Mouse (Mus musculus): ENCODE measurements around the gene Mrps7. TPM values are rescaled to one million over a fixed set of nuclear protein-coding genes. Genes with fewer than 3 reads are reported as not detected.

Gene Mrps7
- total and polyA plus RNA-seq, 2 experiments from 2014 or later: 45.9 to 78.8 TPM

DNA sequence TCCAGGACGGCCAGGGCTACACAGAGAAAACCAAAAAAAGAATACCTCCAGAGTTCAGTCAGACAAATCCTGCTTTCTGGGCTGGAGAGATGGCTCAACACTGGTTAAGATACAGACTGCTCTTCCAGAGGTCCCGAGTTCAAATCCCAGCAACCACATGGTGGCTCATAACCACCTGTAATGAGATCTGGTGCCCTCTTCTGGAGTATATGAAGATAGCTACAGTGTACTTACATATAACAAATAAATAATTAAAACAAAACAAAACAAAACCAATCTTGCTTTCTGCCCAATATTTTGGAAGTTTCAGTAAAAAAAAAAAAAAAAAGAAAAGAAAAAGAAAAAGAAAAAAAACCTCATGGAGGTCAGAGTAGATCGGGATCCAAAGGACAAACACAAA, 8.5 kb upstream of the Mrps7 start:
- no peak for ATAC-seq
- no peak for DNase-seq (ENCODE audit: low spot score)
- Histone ChIP-seq H3K4me3 (ENCODE audit: low read length) (no peak overlapping the region), H3K9me3 (ENCODE audit: low read length) (no peaks in the 10 kb centered on the region), H3K27ac (no peak overlapping the region), H3K4me1 (ENCODE audit: insufficient read depth, low read length) (no peaks in the 10 kb centered on the region), H3K27me3 (ENCODE audit: insufficient read depth, low read length) (no peaks in the 10 kb centered on the region), H3K9ac (replicated peaks; ENCODE audit: low read length) (no peak overlapping the region), H3K36me3 (ENCODE audit: insufficient read depth, low read length) (peaks cover 44% of the 10 kb centered on the region), H3K4me2 (ENCODE audit: low read depth, low read length) (no peak overlapping the region)
- TF ChIP-seq CTCF (IDR thresholded peaks at IDR 0.05; ENCODE audit: low read depth): no peak
- 95% methylated on average over 3 of the region's 3 CpGs for WGBS

DNA sequence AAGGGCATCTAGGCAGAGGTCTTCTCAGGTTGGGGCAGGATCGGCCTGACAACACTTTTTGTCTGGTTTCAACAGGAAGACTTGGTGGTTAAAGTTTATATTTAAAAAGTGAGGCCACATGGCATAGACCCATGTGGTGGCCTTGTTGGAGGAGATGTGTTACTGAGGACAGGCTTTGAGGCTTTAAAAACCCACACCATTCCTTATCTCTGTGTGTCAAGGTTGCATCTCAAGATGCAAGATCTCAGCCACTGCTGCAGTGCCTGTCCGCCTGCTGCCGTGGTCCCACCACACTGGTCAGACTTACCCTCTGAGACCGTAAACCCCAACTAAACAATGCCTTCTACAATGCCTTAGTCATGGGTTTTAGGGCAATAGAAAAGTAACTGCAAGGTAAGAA, 5.4 kb upstream of the Mrps7 start:
- Histone ChIP-seq H3K4me2 (ENCODE audit: low read depth, low read length) (no peak overlapping the region), H3K4me3 (ENCODE audit: low read length) (no peak overlapping the region), H3K27me3 (ENCODE audit: insufficient read depth, low read length) (no peaks in the 10 kb centered on the region), H3K36me3 (ENCODE audit: insufficient read depth, low read length) (peaks cover 24% of the 10 kb centered on the region), H3K9ac (replicated peaks; ENCODE audit: low read length) (no peak overlapping the region), H3K9me3 (ENCODE audit: low read length) (no peaks in the 10 kb centered on the region), H3K27ac (no peak overlapping the region), H3K4me1 (ENCODE audit: insufficient read depth, low read length) (peaks cover 10% of the 10 kb centered on the region)
- 90% methylated on average over 4 of the region's 4 CpGs for WGBS
- no peak for TF ChIP-seq CTCF (IDR thresholded peaks at IDR 0.05; ENCODE audit: low read depth)
- ATAC-seq (no peak), DNase-seq (ENCODE audit: low spot score) (no peak)

DNA sequence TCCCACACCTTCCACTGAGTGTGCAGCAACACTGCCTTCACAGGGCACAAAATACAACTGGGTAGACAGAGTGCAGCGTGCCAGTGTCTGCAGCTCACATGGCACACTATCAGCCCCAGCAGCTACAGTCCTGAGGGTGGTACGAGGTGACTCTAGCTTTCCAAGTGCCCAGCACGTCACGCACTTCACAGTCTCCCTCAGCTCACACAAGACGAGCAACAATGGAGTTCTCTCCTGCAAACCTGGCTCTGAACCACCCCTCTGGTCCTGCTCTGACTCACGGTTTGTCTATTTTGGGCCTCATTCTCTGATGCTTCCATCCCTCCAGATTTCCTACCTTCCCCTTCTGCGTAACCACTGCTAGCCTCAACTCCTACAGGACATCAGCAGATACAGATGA, 4.0 kb upstream of the Mrps7 start:
- Histone ChIP-seq H3K4me3 (ENCODE audit: low read length) (no peak overlapping the region), H3K4me2 (ENCODE audit: low read depth, low read length) (no peak overlapping the region), H3K9me3 (ENCODE audit: low read length) (no peaks in the 10 kb centered on the region), H3K4me1 (ENCODE audit: insufficient read depth, low read length) (peaks cover 11% of the 10 kb centered on the region), H3K36me3 (ENCODE audit: insufficient read depth, low read length) (peaks cover 11% of the 10 kb centered on the region; the same call in 1 of the 2 replicates), H3K9ac (replicated peaks; ENCODE audit: low read length) (no peak overlapping the region), H3K27ac (no peak overlapping the region), H3K27me3 (ENCODE audit: insufficient read depth, low read length) (no peaks in the 10 kb centered on the region)
- TF ChIP-seq CTCF (IDR thresholded peaks at IDR 0.05; ENCODE audit: low read depth): no peak
- WGBS: 94% methylated on average over 7 of the region's 7 CpGs
- ATAC-seq: no peak
- DNase-seq (ENCODE audit: low spot score): no peak

DNA sequence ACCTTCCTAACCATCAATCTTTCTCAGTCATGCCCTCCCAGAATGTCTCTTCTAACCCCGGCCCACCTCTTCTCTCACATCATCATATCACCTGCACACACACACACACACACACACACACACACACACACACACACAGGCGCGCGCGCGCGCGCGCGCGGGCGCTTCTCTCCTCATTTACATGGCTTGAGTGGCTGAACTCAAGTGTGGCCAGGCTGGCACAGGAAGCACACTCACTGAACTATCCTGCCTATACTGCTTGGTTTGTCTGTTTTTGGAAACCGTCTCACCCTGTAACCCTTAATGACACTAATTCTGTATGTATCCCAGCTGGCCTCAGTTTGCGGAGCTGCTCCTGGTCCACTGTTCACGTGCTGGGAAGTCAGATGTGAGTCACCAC, 3.0 kb upstream of the Mrps7 start:
- Histone ChIP-seq H3K36me3 (ENCODE audit: insufficient read depth, low read length) (peaks cover 11% of the 10 kb centered on the region; the same call in 1 of the 2 replicates), H3K4me2 (ENCODE audit: low read depth, low read length) (no peak overlapping the region), H3K4me1 (ENCODE audit: insufficient read depth, low read length) (peaks cover 17% of the 10 kb centered on the region), H3K9ac (replicated peaks; ENCODE audit: low read length) (no peak overlapping the region), H3K27me3 (ENCODE audit: insufficient read depth, low read length) (no peaks in the 10 kb centered on the region), H3K27ac (no peak overlapping the region), H3K9me3 (ENCODE audit: low read length) (no peaks in the 10 kb centered on the region), H3K4me3 (ENCODE audit: low read length) (no peak overlapping the region)
- no peak for ATAC-seq
- no peak for TF ChIP-seq CTCF (IDR thresholded peaks at IDR 0.05; ENCODE audit: low read depth)
- WGBS: 94% methylated on average over 15 of the region's 15 CpGs
- no peak for DNase-seq (ENCODE audit: low spot score)

DNA sequence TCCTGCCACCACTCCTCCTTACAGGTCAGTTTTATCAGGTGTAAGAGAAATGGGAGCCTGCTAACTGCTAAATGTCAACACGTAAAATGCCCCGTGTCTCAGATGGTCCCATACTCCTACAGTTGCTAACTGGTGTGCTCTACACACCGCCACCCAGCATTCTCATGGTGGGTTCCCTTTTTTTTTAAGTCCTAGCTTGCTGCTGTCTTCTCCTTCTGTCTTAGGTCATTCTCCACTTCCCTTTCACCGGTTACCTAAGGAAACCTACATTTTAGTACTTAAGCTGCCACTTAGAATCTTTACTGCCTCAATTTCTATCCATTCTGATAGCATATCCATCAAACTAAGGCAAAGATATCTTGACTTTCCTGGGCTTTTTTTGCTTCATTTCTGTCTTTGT, 2.6 kb upstream of the Mrps7 start:
- TF ChIP-seq CTCF (IDR thresholded peaks at IDR 0.05; ENCODE audit: low read depth): no peak
- no peaks in the 10 kb centered on the region for H3K27me3 ChIP-seq (ENCODE audit: insufficient read depth, low read length)
- 92% methylated on average over 4 of the region's 4 CpGs for WGBS
- H3K4me2 ChIP-seq (ENCODE audit: low read depth, low read length): no peak overlapping the region
- H3K4me3 ChIP-seq (ENCODE audit: low read length): no peak overlapping the region
- H3K36me3 ChIP-seq (ENCODE audit: insufficient read depth, low read length): peaks cover 15% of the 10 kb centered on the region; the same call in 1 of the 2 replicates
- no peaks in the 10 kb centered on the region for H3K9me3 ChIP-seq (ENCODE audit: low read length)
- H3K9ac ChIP-seq (replicated peaks; ENCODE audit: low read length): no peak overlapping the region
- no peak overlapping the region for H3K27ac ChIP-seq
- H3K4me1 ChIP-seq (ENCODE audit: insufficient read depth, low read length): peaks cover 17% of the 10 kb centered on the region
- ATAC-seq (no peak), DNase-seq (ENCODE audit: low spot score) (no peak)

DNA sequence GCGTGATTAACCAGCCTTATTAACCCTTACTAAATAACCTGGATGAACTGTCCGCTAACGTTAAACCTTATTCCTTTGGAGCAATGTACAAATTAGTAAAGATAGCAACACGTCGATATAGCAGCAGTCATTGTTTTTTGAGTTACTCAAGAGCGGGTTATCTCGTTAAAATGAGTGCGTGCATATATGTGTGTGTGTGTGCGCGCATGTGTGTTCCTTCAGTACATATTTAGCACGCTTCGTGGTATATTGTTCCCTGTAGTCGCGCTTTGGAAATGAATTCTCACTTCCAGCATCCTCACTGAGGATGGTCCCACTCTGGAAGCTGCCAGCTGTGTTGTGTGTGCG, 623 bp upstream of the Mrps7 start:
- no peak for TF ChIP-seq CTCF (IDR thresholded peaks at IDR 0.05; ENCODE audit: low read depth)
- Histone ChIP-seq H3K27ac (peak overlapping the region; percentile 95), H3K27me3 (ENCODE audit: insufficient read depth, low read length) (no peaks in the 10 kb centered on the region), H3K9me3 (ENCODE audit: low read length) (no peaks in the 10 kb centered on the region), H3K4me3 (ENCODE audit: low read length) (peak overlapping the region; percentile 99), H3K36me3 (ENCODE audit: insufficient read depth, low read length) (peaks cover 25% of the 10 kb centered on the region; the same call in 1 of the 2 replicates), H3K4me1 (ENCODE audit: insufficient read depth, low read length) (peaks cover 17% of the 10 kb centered on the region), H3K9ac (replicated peaks; ENCODE audit: low read length) (peak overlapping the region; percentile 91), H3K4me2 (ENCODE audit: low read depth, low read length) (peak overlapping the region; percentile 96)
- ATAC-seq (no peak), DNase-seq (ENCODE audit: low spot score) (no peak)
- 8% methylated on average over 15 of the region's 15 CpGs for WGBS

DNA sequence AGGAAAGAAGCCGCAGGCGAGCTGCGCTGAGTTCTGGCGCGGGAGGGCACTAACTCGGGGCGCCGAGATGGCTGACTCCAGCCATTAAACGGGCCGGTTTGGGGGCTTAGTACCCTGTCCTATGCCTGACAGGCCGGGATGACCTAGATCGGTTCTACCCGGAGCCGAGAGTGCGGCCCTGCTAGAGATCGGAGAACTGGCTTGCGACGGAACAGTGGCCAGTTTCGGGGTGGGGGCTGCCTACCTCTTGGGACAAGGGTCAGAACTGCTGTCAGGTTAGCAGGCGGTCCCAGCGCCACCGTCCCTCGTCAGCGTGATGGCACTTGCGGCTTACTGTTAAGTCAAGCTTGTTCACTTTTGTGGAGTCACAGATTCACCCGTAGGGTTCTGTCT, 575 bp downstream of the Mrps7 start:
- Histone ChIP-seq H3K9ac (replicated peaks; ENCODE audit: low read length) (peak overlapping the region; percentile 91), H3K36me3 (ENCODE audit: insufficient read depth, low read length) (peaks cover 34% of the 10 kb centered on the region), H3K4me2 (ENCODE audit: low read depth, low read length) (peak overlapping the region; percentile 96), H3K27me3 (ENCODE audit: insufficient read depth, low read length) (no peaks in the 10 kb centered on the region), H3K4me1 (ENCODE audit: insufficient read depth, low read length) (peaks cover 17% of the 10 kb centered on the region), H3K27ac (peak overlapping the region; percentile 95), H3K4me3 (ENCODE audit: low read length) (peak overlapping the region; percentile 99), H3K9me3 (ENCODE audit: low read length) (no peaks in the 10 kb centered on the region)
- peak; percentile 30; the same call in 1 of the 2 replicates for ATAC-seq
- 0% methylated on average over 26 of the region's 26 CpGs for WGBS
- TF ChIP-seq CTCF (IDR thresholded peaks at IDR 0.05; ENCODE audit: low read depth): no peak
- DNase-seq (ENCODE audit: low spot score): no peak
